Mouse (Mus musculus) hindbrain, embryonic 16.5 days (tissue): Measurements from ENCODE around the gene Rnf208. TPM values are rescaled to one million over a fixed set of nuclear protein-coding genes. Genes with fewer than 3 reads are reported as not detected.

Experiments
- ATAC-seq: fragments of 200-750 bp; cut with Nextera tagmentation; 2 replicates; pipeline ENCODE4 v1.8.0; 2017; ENCODE audit warnings: moderate TSS enrichment, moderate library complexity
- H3K27ac ChIP-seq: fragments of 300-500 bp; sonication (generic); 2 replicates; pipeline ENCODE4 v1.5.1; 2014; ENCODE audit warnings: low read depth, mild to moderate bottlenecking, control low read depth, low read length, moderate library complexity
- H3K27me3 ChIP-seq: fragments of 300-500 bp; sonication (generic); replicated peaks from 2 replicates; pipeline ENCODE4 v1.6.1; 2014; ENCODE audit warnings: low read length; ENCODE audit not compliant: control insufficient read depth, insufficient read depth
- H3K36me3 ChIP-seq: fragments of 300-500 bp; sonication (generic); 2 replicates; pipeline ENCODE4 v1.6.1; 2014; ENCODE audit warnings: mild to moderate bottlenecking, low read length, moderate library complexity, mixed read lengths; ENCODE audit not compliant: control insufficient read depth, insufficient read depth
- H3K4me1 ChIP-seq: fragments of 300-500 bp; sonication (generic); 2 replicates; pipeline ENCODE4 v1.6.1; 2014; ENCODE audit warnings: low read depth, low read length; ENCODE audit not compliant: control insufficient read depth, insufficient read depth
- H3K4me2 ChIP-seq: fragments of 300-500 bp; sonication (generic); 2 replicates; pipeline ENCODE4 v1.6.1; 2014; ENCODE audit warnings: mild to moderate bottlenecking, low read length, control low read depth, moderate library complexity
- H3K4me3 ChIP-seq: fragments of 300-500 bp; sonication (generic); 2 replicates; pipeline ENCODE4 v1.5.1; 2014; ENCODE audit warnings: mild to moderate bottlenecking, low read length, control low read depth, moderate library complexity
- H3K9ac ChIP-seq: fragments of 300-500 bp; sonication (generic); 2 replicates; pipeline ENCODE4 v1.6.1; 2014; ENCODE audit warnings: low read depth, mild to moderate bottlenecking, control low read depth, low read length, moderate library complexity
- H3K9me3 ChIP-seq: fragments of 300-500 bp; sonication (generic); 2 replicates; pipeline ENCODE4 v1.6.1; 2014; ENCODE audit warnings: mild to moderate bottlenecking, low read length, moderate library complexity; ENCODE audit not compliant: control insufficient read depth
- WGBS: fragments of 180-500 bp; shearing (Covaris S2); extraction: QIAGEN DNeasy Blood & Tissue Kit; methylation state at CpG from one replicate; pipeline ENCODE4 v1.1.7; 2014; 5-methylcytosine and 5-hydroxymethylcytosine counted together
- polyA plus RNA-seq: library from polyadenylated mRNA; unstranded; fragments of >200 nt; fragmentation: Nextera tagmentation; extraction: Ambion mirVana; gene quantifications from 2 replicates; pipeline ENCODE4 v1.2.1, GENCODE M21; 2015

The Rnf208 gene
- polyA plus RNA-seq, 1 experiment from 2014 or later: 166 TPM

GRCm38 (mm10) chr2:25273010-25273409, 31.0 kb downstream of the Rnf208 start:
- 45% methylated on average over 16 of the region's 16 CpGs for WGBS
- Histone ChIP-seq H3K4me3 (peak overlapping the region; percentile 83), H3K27ac (0 out of 2 replicates have a peak overlapping the region, but pooled peaks have one; percentile 70), H3K9me3 (no peaks in the 10 kb centered on the region), H3K36me3 (peaks cover 37% of the 10 kb centered on the region), H3K9ac (peak overlapping the region; percentile 87), H3K4me1 (peaks cover 24% of the 10 kb centered on the region), H3K4me2 (peak overlapping the region; percentile 97), H3K27me3 (no peaks in the 10 kb centered on the region)
- ATAC-seq: no peak

GRCm38 (mm10) chr2:25278928-25279882, 37.1 kb downstream of the Rnf208 start:
- H3K9me3 ChIP-seq: no peaks in the 10 kb centered on the region
- no peak overlapping the region for H3K4me2 ChIP-seq
- no peak overlapping the region for H3K27ac ChIP-seq
- no peak overlapping the region for H3K9ac ChIP-seq
- H3K4me3 ChIP-seq: no peak overlapping the region
- 61% methylated on average over 13 of the region's 13 CpGs for WGBS
- H3K4me1 ChIP-seq: peaks cover 1% of the 10 kb centered on the region; the same call in 1 of the 2 replicates
- H3K36me3 ChIP-seq: peaks cover 62% of the 10 kb centered on the region
- H3K27me3 ChIP-seq: no peaks in the 10 kb centered on the region
- ATAC-seq: 0 out of 2 replicates have a peak, but pooled peaks have one; percentile 25

- peaks cover 33% of the 10 kb centered on the region for H3K36me3 ChIP-seq
- no peak overlapping the region for H3K4me2 ChIP-seq
- H3K27ac ChIP-seq: no peak overlapping the region
- no peaks in the 10 kb centered on the region for H3K9me3 ChIP-seq
- WGBS: 90% methylated on average over 2 of the region's 2 CpGs
- H3K4me1 ChIP-seq: peaks cover 19% of the 10 kb centered on the region
- no peak for ATAC-seq
- no peak overlapping the region for H3K9ac ChIP-seq
- peaks cover 8% of the 10 kb centered on the region for H3K27me3 ChIP-seq
- no peak overlapping the region for H3K4me3 ChIP-seq
Observed at GRCm38 (mm10) chr2:25285551-25285950, 43.5 kb downstream of the Rnf208 start.

- Histone ChIP-seq H3K27ac (no peak overlapping the region), H3K4me3 (no peak overlapping the region), H3K4me2 (no peak overlapping the region), H3K9me3 (no peaks in the 10 kb centered on the region), H3K9ac (no peak overlapping the region), H3K36me3 (peaks cover 27% of the 10 kb centered on the region), H3K27me3 (peaks cover 16% of the 10 kb centered on the region), H3K4me1 (peaks cover 27% of the 10 kb centered on the region)
- no peak for ATAC-seq
- WGBS: 95% methylated on average over 1 of the region's 1 CpGs
Observed at GRCm38 (mm10) chr2:25286314-25286713, 44.3 kb downstream of the Rnf208 start.

GRCm38 (mm10) chr2:25286837-25287636, 45.0 kb downstream of the Rnf208 start:
- Histone ChIP-seq H3K4me3 (no peak overlapping the region), H3K9ac (no peak overlapping the region), H3K4me2 (no peak overlapping the region), H3K36me3 (peaks cover 25% of the 10 kb centered on the region), H3K9me3 (no peaks in the 10 kb centered on the region), H3K27ac (no peak overlapping the region), H3K4me1 (peaks cover 32% of the 10 kb centered on the region), H3K27me3 (peaks cover 23% of the 10 kb centered on the region)
- 46% methylated on average over 7 of the region's 7 CpGs for WGBS
- ATAC-seq: no peak

GRCm38 (mm10) chr2:25287927-25288649, 46.0 kb downstream of the Rnf208 start, which contains the start of gene Tmem210:
Gene Tmem210 (plus strand): TSS chr2:25288145.
- 84% methylated on average over 6 of the region's 6 CpGs for WGBS
- peaks cover 20% of the 10 kb centered on the region for H3K36me3 ChIP-seq
- no peak within 1 kb of the TSS for H3K4me3 ChIP-seq
- H3K27me3 ChIP-seq: peaks cover 33% of the 10 kb centered on the region
- H3K9ac ChIP-seq: no peak within 1 kb of the TSS
- no peak within 1 kb of the TSS for H3K4me2 ChIP-seq
- H3K9me3 ChIP-seq: no peaks in the 10 kb centered on the region
- H3K27ac ChIP-seq: no peak within 1 kb of the TSS
- no peak for ATAC-seq
- peaks cover 40% of the 10 kb centered on the region for H3K4me1 ChIP-seq

GRCm38 (mm10) chr2:25288734-25289345, 46.8 kb downstream of the Rnf208 start:
- no peak overlapping the region for H3K9ac ChIP-seq
- H3K27ac ChIP-seq: no peak overlapping the region
- peaks cover 41% of the 10 kb centered on the region for H3K27me3 ChIP-seq
- peaks cover 40% of the 10 kb centered on the region for H3K4me1 ChIP-seq
- ATAC-seq: no peak
- no peaks in the 10 kb centered on the region for H3K9me3 ChIP-seq
- 85% methylated on average over 7 of the region's 7 CpGs for WGBS
- H3K4me2 ChIP-seq: no peak overlapping the region
- H3K4me3 ChIP-seq: no peak overlapping the region
- H3K36me3 ChIP-seq: peaks cover 20% of the 10 kb centered on the region

- H3K27ac ChIP-seq: peak within 1 kb of the TSS; percentile 49; the same call in 1 of the 2 replicates
- peak within 1 kb of the TSS; percentile 32 for H3K4me3 ChIP-seq
- WGBS: 6% methylated on average over 11 of the region's 11 CpGs
- ATAC-seq: peak; percentile 10
- peak within 1 kb of the TSS; percentile 55 for H3K4me2 ChIP-seq
- peaks cover 43% of the 10 kb centered on the region for H3K27me3 ChIP-seq
- H3K9me3 ChIP-seq: no peaks in the 10 kb centered on the region
- H3K36me3 ChIP-seq: peaks cover 22% of the 10 kb centered on the region
- H3K9ac ChIP-seq: peak within 1 kb of the TSS; percentile 53
- peaks cover 40% of the 10 kb centered on the region for H3K4me1 ChIP-seq
Observed at GRCm38 (mm10) chr2:25289651-25290050, 47.6 kb downstream of the Rnf208 start, which contains the start of gene Lrrc26. Gene Lrrc26 (plus strand): TSS chr2:25289915.
